Mouse (Mus musculus): ENCODE results near the gene Olfr1512.
"Not testable (repeated sequence)": the region's sequence is repeated elsewhere in the genome, so short reads cannot be mapped to it uniquely, and the experiment has no call there.

The Olfr1512 gene

GRCm38 (mm10) chr14:52379068-52379467 lies at the start of gene Olfr1512:
Gene Olfr1512 (minus strand): TSS chr14:52379168.
- in situ Hi-C loops (cut with MboI; ENCODE audit: low sequenced_read_pairs), result no loop called here

GRCm38 (mm10) chr14:52427686-52428085 lies 48.7 kb upstream of the Olfr1512 start:
- in situ Hi-C loops (cut with MboI; ENCODE audit: low sequenced_read_pairs), result no loop called here

- in situ Hi-C loops (cut with MboI; ENCODE audit: low sequenced_read_pairs), result no loop called here
Observed at GRCm38 (mm10) chr14:52414273-52414672, 35.3 kb upstream of the Olfr1512 start, which contains the start of gene Olfr1510. Gene Olfr1510 (minus strand): TSS chr14:52414373.

GRCm38 (mm10) chr14:52410142-52410919 lies 31.4 kb upstream of the Olfr1512 start:
- in situ Hi-C loops (cut with MboI; ENCODE audit: low sequenced_read_pairs), result not testable (repeated sequence)

- in situ Hi-C loops (cut with MboI; ENCODE audit: low sequenced_read_pairs), result no loop called here
Observed at GRCm38 (mm10) chr14:52397279-52397678, 18.3 kb upstream of the Olfr1512 start, which contains the start of gene Olfr1511. Gene Olfr1511 (minus strand): TSS chr14:52397379.

GRCm38 (mm10) chr14:52390084-52390848 lies 11.3 kb upstream of the Olfr1512 start:
- in situ Hi-C loops (cut with MboI; ENCODE audit: low sequenced_read_pairs), result not testable (repeated sequence)

- in situ Hi-C loops (cut with MboI; ENCODE audit: low sequenced_read_pairs), result no loop called here
Observed at GRCm38 (mm10) chr14:52368741-52369140, 10.2 kb downstream of the Olfr1512 start.

- in situ Hi-C loops (cut with MboI; ENCODE audit: low sequenced_read_pairs), result no loop called here
Observed at GRCm38 (mm10) chr14:52356308-52356707, 22.7 kb downstream of the Olfr1512 start, which contains the start of gene Olfr1513. Gene Olfr1513 (minus strand): TSS chr14:52356408.

GRCm38 (mm10) chr14:52339512-52339852 lies 39.5 kb downstream of the Olfr1512 start:
- in situ Hi-C loops (cut with MboI; ENCODE audit: low sequenced_read_pairs), result no loop called here

- in situ Hi-C loops (cut with MboI; ENCODE audit: low sequenced_read_pairs), result no loop called here
Observed at GRCm38 (mm10) chr14:52338751-52339511, 40.0 kb downstream of the Olfr1512 start.

GRCm38 (mm10) chr14:52332171-52332570 lies 46.8 kb downstream of the Olfr1512 start:
- in situ Hi-C loops (cut with MboI; ENCODE audit: low sequenced_read_pairs), result no loop called here

GRCm38 (mm10) chr14:52331069-52331750 lies 47.8 kb downstream of the Olfr1512 start:
- in situ Hi-C loops (cut with MboI; ENCODE audit: low sequenced_read_pairs), result no loop called here

GRCm38 (mm10) chr14:52327910-52328812 lies 50.8 kb downstream of the Olfr1512 start, which contains the start of gene Sall2:
Gene Sall2 (minus strand): TSS chr14:52328762.
- in situ Hi-C loops (cut with MboI; ENCODE audit: low sequenced_read_pairs), result loop anchor here (10.0 kb wide), 1 partner anchor 203 kb away; no protein-coding TSS in a partner anchor

GRCm38 (mm10) chr14:52327375-52327901 lies 51.5 kb downstream of the Olfr1512 start:
- in situ Hi-C loops (cut with MboI; ENCODE audit: low sequenced_read_pairs), result loop anchor here (10.0 kb wide), 1 partner anchor 203 kb away; no protein-coding TSS in a partner anchor

GRCm38 (mm10) chr14:52325890-52326289 lies 53.1 kb downstream of the Olfr1512 start:
- in situ Hi-C loops (cut with MboI; ENCODE audit: low sequenced_read_pairs), result loop anchor here (10.0 kb wide), 1 partner anchor 201 kb away; no protein-coding TSS in a partner anchor

All from CH12F3 (cell line).